In genomic region chr9:42865036-42865829, GRCm38 (mm10) we compare ENCODE assay signal across 9 mouse cellular contexts.
DNase-seq lines count a peak whose midpoint lies in the region; ATAC-seq and TF ChIP-seq lines count a peak whose summit lies in the region.
"Had no signal": no experiment of that assay in that cellular context is flagged by ENCODE, and none has a peak within 500 bp of the region (broad histone marks: within the 10 kb centered on the region; RNA-seq: fewer than 3 reads in every experiment).

No protein-coding gene starts in this region.

- TF ChIP-seq CTCF in midbrain, postnatal 0 days (IDR thresholded peaks at IDR 0.05) = no peak

- DNase-seq in heart, adult 9 months (ENCODE audit: low spot score in 2 of 2) = no peak
- no peak for DNase-seq in midbrain, embryonic 11.5 days (ENCODE audit: low spot score, missing footprints)
- no peak for DNase-seq in midbrain, postnatal 0 days (ENCODE audit: low spot score)
- DNase-seq in embryonic facial prominence, embryonic 10.5 days (ENCODE audit: low spot score) = peak; percentile 54
- peak; percentile 20 for DNase-seq in lung, postnatal 14 days
- no peak for DNase-seq in spleen, postnatal 4 days (ENCODE audit: low spot score in 2 of 2)
- DNase-seq in adrenal gland, postnatal 36 days = no peak
- DNase-seq: layer of hippocampus, adult 9-11 months had no signal

- 50% methylated on average over 11 of the region's 11 CpGs for WGBS in heart, embryonic 15.5 days
- 36% methylated on average over 11 of the region's 11 CpGs for WGBS in midbrain, embryonic 11.5 days
- 46% methylated on average over 11 of the region's 11 CpGs for WGBS in midbrain, postnatal 0 days
- WGBS in embryonic facial prominence, embryonic 10.5 days = 44% methylated on average over 11 of the region's 11 CpGs

- no peak overlapping the region for H3K4me2 ChIP-seq in heart, embryonic 15.5 days
- H3K4me2 ChIP-seq in midbrain, embryonic 11.5 days = no peak overlapping the region
- H3K4me2 ChIP-seq in midbrain, postnatal 0 days (ENCODE audit: low read depth, low read length, poor library complexity, severe bottlenecking) = no peak overlapping the region

- ATAC-seq in heart, embryonic 15.5 days (replicated peaks; ENCODE audit: insufficient number of reproducible peaks, insufficient read depth, low FRiP score, low read depth) = 0 out of 2 replicates have a peak, but pooled peaks have one; percentile 23
- 0 out of 2 replicates have a peak, but pooled peaks have one; percentile 24 for ATAC-seq in midbrain, embryonic 11.5 days (ENCODE audit: low FRiP score)
- no peak for ATAC-seq in midbrain, postnatal 0 days (ENCODE audit: low FRiP score)

- peak overlapping the region; percentile 42; the same call in 1 of the 2 replicates for H3K27ac ChIP-seq in heart, embryonic 15.5 days
- H3K27ac ChIP-seq in midbrain, embryonic 11.5 days (ENCODE audit: low read depth, low read length) = no peak overlapping the region
- no peak overlapping the region for H3K27ac ChIP-seq in midbrain, postnatal 0 days (ENCODE audit: low read depth, low read length)
- peak overlapping the region; percentile 65 for H3K27ac ChIP-seq in embryonic facial prominence, embryonic 10.5 days (replicated peaks)

- peaks cover 13% of the 10 kb centered on the region for H3K4me1 ChIP-seq in heart, embryonic 15.5 days (replicated peaks)
- peaks cover 9% of the 10 kb centered on the region for H3K4me1 ChIP-seq in midbrain, embryonic 11.5 days (ENCODE audit: control insufficient read depth, insufficient read depth, low read length)
- H3K4me1 ChIP-seq in midbrain, postnatal 0 days (ENCODE audit: insufficient read depth, low read length) = peaks cover 11% of the 10 kb centered on the region
- H3K4me1 ChIP-seq in embryonic facial prominence, embryonic 10.5 days = peaks cover 37% of the 10 kb centered on the region

- no peaks in the 10 kb centered on the region for H3K36me3 ChIP-seq in heart, embryonic 15.5 days
- no peaks in the 10 kb centered on the region for H3K36me3 ChIP-seq in midbrain, embryonic 11.5 days (ENCODE audit: control insufficient read depth, insufficient read depth, low read length)
- no peaks in the 10 kb centered on the region for H3K36me3 ChIP-seq in midbrain, postnatal 0 days (ENCODE audit: insufficient read depth, low read length)
- H3K36me3 ChIP-seq in embryonic facial prominence, embryonic 10.5 days (replicated peaks) = no peaks in the 10 kb centered on the region

- H3K4me3 ChIP-seq in heart, embryonic 15.5 days = no peak overlapping the region
- H3K4me3 ChIP-seq in midbrain, embryonic 11.5 days (ENCODE audit: low read depth, low read length) = no peak overlapping the region
- H3K4me3 ChIP-seq in midbrain, postnatal 0 days (ENCODE audit: low read depth, low read length) = no peak overlapping the region
- H3K4me3 ChIP-seq in embryonic facial prominence, embryonic 10.5 days = no peak overlapping the region

- peaks cover 6% of the 10 kb centered on the region; the same call in 1 of the 2 replicates for H3K27me3 ChIP-seq in heart, embryonic 15.5 days
- no peaks in the 10 kb centered on the region for H3K27me3 ChIP-seq in midbrain, embryonic 11.5 days (ENCODE audit: control insufficient read depth, insufficient read depth, low read length)
- H3K27me3 ChIP-seq in midbrain, postnatal 0 days (ENCODE audit: insufficient read depth, low read length) = no peaks in the 10 kb centered on the region
- H3K27me3 ChIP-seq in embryonic facial prominence, embryonic 10.5 days (replicated peaks; ENCODE audit: low read depth, poor library complexity, severe bottlenecking) = peaks cover 42% of the 10 kb centered on the region

- no peak overlapping the region for H3K9ac ChIP-seq in heart, embryonic 15.5 days
- H3K9ac ChIP-seq in midbrain, embryonic 11.5 days (ENCODE audit: low read length) = no peak overlapping the region
- H3K9ac ChIP-seq in midbrain, postnatal 0 days (replicated peaks; ENCODE audit: low read length, poor library complexity, severe bottlenecking) = no peak overlapping the region

- H3K9me3 ChIP-seq in heart, embryonic 15.5 days (replicated peaks) = no peaks in the 10 kb centered on the region
- H3K9me3 ChIP-seq in midbrain, embryonic 11.5 days (ENCODE audit: control insufficient read depth, low read length) = no peaks in the 10 kb centered on the region
- no peaks in the 10 kb centered on the region for H3K9me3 ChIP-seq in midbrain, postnatal 0 days (ENCODE audit: low read length)
- no peaks in the 10 kb centered on the region for H3K9me3 ChIP-seq in embryonic facial prominence, embryonic 10.5 days

Comparison
In these comparisons a context has a peak if more than half of its experiments do, and no peak if none do; other contexts are left out.
1. H3K27ac ChIP-seq: peak in heart, embryonic 15.5 days (single experiment) and embryonic facial prominence, embryonic 10.5 days (single experiment); none in midbrain, embryonic 11.5 days (single experiment) and midbrain, postnatal 0 days (single experiment).
2. DNase-seq: peak in embryonic facial prominence, embryonic 10.5 days (single experiment) and lung, postnatal 14 days (single experiment); none in heart, adult 9 months (0 of 2), midbrain, embryonic 11.5 days (single experiment), midbrain, postnatal 0 days (single experiment), spleen, postnatal 4 days (0 of 2) and adrenal gland, postnatal 36 days (0 of 2).